Mouse (Mus musculus) brain, embryonic 14.5 days (tissue): ENCODE measurements around the gene Pnmal1.
A peak's percentile ranks its signal among the peaks of the same experiment; 100 is the strongest.

Source experiments
- CTCF ChIP-seq: fragments of 200-500 bp; IDR thresholded peaks from 2 replicates; pipeline ENCODE4 v1.5.1; 2012; ENCODE audit warnings: inconsistent platforms, mild to moderate bottlenecking, moderate library complexity, borderline replicate concordance; ENCODE audit not compliant: insufficient read depth, insufficient read length; ENCODE audit errors: extremely low read depth
- POLR2A ChIP-seq: fragments of 200-500 bp; IDR thresholded peaks from 2 replicates; pipeline ENCODE4 v1.6.1; 2012; ENCODE audit warnings: mild to moderate bottlenecking, inconsistent platforms, borderline replicate concordance; ENCODE audit not compliant: poor library complexity, insufficient read depth, insufficient read length, severe bottlenecking; ENCODE audit errors: extremely low read depth

DNA sequence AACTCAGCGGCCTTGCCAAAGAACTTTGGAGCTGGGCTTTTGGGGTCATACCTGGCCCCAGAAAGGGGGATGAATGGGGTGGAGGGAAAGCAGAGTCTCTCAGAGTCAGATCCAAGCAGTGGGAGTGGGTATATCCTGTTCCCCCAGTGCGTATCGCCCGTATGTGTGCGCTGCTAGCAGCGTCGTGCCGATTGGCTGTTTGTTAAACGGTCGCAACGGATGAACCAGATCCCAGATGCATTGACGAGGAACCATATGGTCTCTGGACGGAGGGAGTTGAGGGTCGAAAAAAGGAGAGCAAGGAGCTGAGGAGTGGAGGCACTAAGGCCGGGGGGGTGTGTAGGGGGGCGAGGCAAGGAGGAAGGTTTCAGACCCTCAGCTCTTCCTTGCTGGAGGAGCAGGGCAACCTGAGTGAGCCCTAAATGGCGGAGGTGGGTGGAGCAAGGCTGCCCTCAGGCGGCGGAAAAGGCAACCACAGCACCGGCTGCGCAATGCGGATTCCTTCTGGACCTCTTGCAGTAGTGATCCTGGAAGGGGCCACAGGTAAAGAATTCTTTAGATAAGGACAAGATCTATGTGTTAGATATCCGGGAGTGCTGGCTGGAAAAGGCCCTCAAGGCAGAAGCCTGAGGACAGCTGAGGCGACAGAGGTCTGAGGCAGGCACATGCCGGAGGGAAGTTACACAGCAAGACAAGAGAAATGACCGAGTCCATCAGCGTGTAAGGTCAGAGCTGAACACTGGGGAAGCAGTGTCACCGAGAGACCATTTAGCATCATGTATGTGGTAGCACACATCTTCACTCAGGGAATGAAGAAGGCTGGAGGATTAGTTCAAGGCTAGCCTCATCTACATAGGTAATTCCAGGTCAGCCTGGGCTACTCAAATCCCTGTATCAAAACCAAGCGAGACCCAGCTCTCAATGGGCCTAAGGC lies 9.3 kb upstream of the Pnmal1 start:
- TF ChIP-seq CTCF (peak; percentile 99), POLR2A (no peak)
